Mouse (Mus musculus): Measurements from ENCODE around the gene Ly6c1.
"Not testable (repeated sequence)": the region's sequence is repeated elsewhere in the genome, so short reads cannot be mapped to it uniquely, and the experiment has no call there.

Gene Ly6c1

DNA sequence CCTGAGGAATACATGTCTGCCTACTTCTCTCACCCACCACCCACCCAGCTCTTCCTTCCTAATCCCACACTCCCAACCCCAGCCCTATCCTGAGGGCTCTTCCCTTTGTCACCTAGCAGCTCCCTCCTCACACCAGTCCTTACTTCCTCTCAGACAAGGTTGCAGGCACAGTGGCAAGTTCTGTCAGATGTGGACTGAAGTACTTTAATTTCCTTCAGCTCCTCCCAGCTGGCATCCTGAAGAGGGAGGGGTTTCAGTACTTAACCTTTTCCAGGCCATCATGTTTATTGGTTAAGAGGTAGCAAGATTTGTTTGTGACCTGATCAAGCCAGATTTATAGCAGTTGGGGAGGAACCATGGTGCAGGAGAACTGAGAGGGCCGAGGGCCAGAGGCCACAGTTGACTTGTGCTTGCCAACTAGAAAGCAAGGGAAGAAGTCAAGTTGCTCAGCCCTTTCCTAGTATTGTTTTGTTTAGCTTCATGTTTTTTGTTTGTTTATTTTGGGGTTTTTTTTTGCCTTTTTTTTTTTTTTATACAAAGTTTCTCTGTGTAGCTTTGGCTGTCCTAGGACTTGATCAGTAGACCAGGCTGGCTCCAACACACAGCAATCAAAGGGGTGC is at the start of gene Ly6c1:
TSS of gene Ly6c1 (minus strand) at position 189 of the 620 bp plus-strand sequence.
- not testable (repeated sequence) for DNase-seq

DNA sequence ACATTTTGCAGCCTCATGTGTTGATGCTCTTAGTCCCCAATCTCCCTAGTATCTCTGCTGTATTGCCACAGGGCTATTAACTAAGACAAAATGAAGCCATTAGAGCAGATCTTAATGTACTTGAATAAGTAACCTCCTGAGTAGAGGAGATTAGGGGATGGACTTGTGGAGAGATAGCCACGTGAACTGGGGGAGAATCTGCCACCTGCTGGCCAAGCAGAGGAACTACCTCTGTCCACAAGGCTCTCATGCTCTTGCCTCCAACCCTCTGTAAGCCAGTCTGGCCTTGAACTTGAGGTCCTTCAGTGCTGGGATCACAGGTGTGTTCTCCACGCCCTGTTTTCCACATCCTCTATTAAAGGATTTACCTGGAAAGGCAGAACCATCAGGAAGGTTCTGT is 39.4 kb upstream of the Ly6c1 start:
- peak; percentile 18 for DNase-seq

GRCm38 (mm10) chr15:75069965-75070364 is 21.3 kb upstream of the Ly6c1 start:
- no peak for DNase-seq

GRCm38 (mm10) chr15:75062030-75062574 is 13.5 kb upstream of the Ly6c1 start:
- peak; percentile 76 for DNase-seq

DNA sequence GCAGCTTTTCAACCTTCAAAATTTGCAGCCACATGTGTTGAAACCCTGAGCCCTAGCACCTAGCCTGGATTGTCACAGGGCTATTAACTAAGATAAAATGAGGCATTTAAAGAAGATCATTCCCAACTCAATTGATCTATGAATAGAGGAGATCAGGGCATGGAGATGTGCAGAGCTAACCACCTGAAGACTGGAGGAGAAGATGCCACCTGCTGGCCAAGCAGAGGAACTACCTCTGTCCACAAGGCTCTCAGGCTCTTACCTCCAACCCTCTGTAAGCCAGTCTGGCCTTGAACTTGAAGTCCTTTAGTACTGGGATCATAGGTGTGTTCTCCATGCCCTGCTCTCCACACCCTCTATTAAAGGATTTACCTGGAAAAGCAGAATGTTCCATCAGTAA is 11.9 kb upstream of the Ly6c1 start:
- peak; percentile 69 for DNase-seq

DNA sequence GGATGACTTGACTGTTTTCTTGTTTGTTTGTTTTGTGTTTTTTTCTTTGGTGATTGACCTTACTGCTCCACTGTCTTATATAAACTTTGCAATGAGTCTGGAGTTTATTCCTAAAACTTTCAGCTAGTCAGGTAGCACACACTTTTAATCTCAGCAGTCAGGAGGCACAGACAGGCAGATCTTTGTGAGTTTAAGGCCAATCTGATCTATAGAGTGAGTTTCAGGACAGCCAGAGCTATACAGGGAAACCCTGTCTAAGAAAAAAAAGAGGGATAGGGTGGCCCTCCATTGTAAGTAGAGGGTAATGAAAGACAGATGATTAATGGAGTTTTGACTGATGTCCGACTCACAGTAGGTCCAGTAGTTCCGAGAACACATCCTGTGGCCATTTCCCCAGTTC is 7.4 kb upstream of the Ly6c1 start:
- no peak for DNase-seq

GRCm38 (mm10) chr15:75055425-75055824 is 6.8 kb upstream of the Ly6c1 start:
- not testable (repeated sequence) for DNase-seq

GRCm38 (mm10) chr15:75052414-75052813 is 3.8 kb upstream of the Ly6c1 start:
- DNase-seq = peak; percentile 36

DNA sequence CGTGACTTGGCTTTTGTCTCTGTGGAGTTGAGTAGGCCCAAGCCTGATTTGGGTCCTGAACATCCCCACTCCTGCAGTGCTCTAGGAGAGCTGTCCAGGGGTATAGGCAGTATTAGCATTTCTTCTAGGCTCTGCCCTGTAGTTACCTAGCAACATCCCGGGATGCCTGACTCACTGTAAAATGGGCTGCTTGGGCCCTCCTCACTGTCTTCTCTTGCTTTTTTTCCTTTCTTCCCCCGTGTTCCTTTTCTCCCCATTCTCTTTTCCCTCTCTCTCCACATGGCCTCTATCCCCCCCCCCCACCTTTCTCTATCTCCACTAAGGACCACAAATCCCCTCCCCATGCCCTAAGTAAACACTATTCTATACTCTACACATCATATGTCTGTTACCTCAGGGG is 2.5 kb upstream of the Ly6c1 start:
- not testable (repeated sequence) for DNase-seq

DNA sequence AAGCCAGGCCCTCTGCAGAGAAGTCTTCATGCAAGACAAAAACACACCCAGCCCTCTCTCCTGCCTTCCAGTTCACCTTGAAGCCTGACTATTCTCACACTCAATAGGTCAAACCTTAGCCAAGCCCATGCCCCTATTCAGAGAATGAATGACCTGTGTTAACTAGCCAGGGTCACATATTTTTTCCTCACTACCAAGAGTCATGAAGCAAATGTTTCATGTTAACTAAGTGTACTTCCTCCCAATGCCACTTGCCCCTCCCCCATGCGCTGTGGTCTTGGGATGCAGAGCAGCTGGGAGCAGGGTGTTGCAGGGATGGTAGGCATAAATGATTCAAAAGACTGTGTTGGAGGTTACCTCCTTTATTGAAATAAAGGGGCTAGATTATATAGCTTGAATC is 2.0 kb upstream of the Ly6c1 start:
- not testable (repeated sequence) for DNase-seq

- peak; percentile 51 for DNase-seq
Observed at GRCm38 (mm10) chr15:75049811-75050210, 1.2 kb upstream of the Ly6c1 start.

DNA sequence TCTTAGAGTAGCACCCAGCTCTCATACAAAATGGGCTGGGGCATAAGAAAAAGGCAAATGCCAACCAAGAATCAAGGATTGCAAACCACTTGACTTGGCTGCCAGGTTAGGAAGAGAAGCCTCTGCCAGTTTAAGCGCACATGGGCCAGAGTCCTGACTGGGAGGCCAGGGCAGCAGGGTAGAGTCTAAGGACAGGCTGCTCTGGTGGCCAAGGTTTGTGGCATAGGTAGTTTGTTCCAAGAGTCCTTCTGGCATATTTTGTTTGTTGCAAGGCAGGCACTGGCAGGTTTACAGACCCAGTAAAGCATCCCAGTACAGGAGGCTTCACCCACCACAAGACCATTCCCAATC is 685 bp downstream of the Ly6c1 start:
- DNase-seq = not testable (repeated sequence)

DNA sequence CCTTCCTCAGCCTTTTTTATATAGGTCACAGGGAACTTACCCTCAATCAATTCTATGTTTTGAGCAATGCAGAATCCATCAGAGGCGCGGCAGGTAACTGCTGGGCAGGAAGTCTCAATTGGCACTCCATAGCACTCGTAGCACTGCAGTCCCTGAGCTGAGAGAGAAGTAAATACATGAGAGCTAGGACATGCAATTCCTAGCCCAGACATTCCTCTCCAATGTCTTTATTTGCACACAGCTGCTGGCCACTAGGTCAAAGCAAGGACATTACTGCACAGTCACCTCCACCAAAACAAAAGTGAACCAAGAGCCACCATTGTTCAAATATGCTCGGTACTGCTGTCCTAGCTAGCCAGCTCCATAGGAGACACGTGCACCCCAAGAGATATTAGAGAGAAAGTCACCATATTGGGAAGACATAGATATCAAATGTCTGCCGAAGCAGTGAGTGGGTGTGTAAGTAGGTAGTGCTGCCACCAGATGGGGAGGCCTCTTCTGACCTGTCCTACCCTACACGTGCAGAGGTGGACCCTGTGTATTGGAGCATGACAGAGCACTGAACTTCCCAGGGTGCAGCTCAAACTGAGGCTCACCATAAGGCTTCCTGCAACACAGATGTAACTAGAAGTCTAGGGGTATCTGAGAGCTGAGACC is 1.2 kb downstream of the Ly6c1 start:
- DNase-seq = not testable (repeated sequence)

GRCm38 (mm10) chr15:75045501-75045900 is 3.1 kb downstream of the Ly6c1 start:
- not testable (repeated sequence) for DNase-seq

GRCm38 (mm10) chr15:75021020-75021759 is 27.4 kb downstream of the Ly6c1 start:
- DNase-seq = not testable (repeated sequence)

- DNase-seq = peak; percentile 10
Observed at GRCm38 (mm10) chr15:75019446-75019845, 29.2 kb downstream of the Ly6c1 start.
